Mouse (Mus musculus): ENCODE results near the gene Tnfrsf26.
"Not testable (repeated sequence)": the region's sequence is repeated elsewhere in the genome, so short reads cannot be mapped to it uniquely, and the experiment has no call there.

Gene Tnfrsf26

GRCm38 (mm10) chr7:143628540-143628939 lies at the start of gene Tnfrsf26:
TSS of gene Tnfrsf26 (minus strand) at chr7:143628722.
- CTCF ChIA-PET = interaction anchor here in 3 of 4 experiments (0.6 to 1.2 kb wide), 4 partner anchors 23 to 78 kb away, joined by 3 to 21 read pairs (median 4); no protein-coding TSS in a partner anchor

GRCm38 (mm10) chr7:143666427-143667311 lies 38.1 kb upstream of the Tnfrsf26 start:
- CTCF ChIA-PET = no interaction called here
- POLR2A ChIA-PET = no interaction called here

More at GRCm38 (mm10) chr7:143628540-143628939, at the start of gene Tnfrsf26:
- POLR2A ChIA-PET = interaction anchor here in 3 of 4 experiments (0.7 to 2.0 kb wide), 10 partner anchors 12 to 118 kb away, joined by 3 to 6 read pairs (median 4); partner anchors contain the start of genes Tnfrsf22 (in 3 of the 3) and Nap1l4 (in 2 of the 3)

DNA sequence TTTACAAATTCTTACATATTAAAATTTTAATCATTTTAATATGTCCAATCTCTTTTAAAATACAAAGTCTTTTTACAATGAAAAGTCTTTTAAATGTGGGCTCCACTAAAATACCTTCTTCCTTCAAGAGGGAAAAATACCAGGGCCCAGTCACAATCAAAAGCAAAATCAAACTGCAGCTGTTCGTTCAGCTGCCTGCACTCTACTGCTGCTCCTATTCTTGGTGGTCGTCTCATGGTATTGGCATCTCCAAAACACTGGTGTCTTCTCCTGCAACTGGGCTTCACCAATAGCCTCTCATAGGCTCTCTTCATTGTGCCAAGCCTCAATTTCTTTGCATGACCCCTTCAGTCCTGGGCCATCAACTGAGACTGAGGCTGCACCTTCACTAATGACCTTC lies 34.9 kb upstream of the Tnfrsf26 start:
- POLR2A ChIA-PET = interaction anchor here in 1 of 4 experiments (0.6 kb wide), 1 partner anchor 34 kb away, joined by 3 read pairs; no protein-coding TSS in a partner anchor
- CTCF ChIA-PET = no interaction called here

DNA sequence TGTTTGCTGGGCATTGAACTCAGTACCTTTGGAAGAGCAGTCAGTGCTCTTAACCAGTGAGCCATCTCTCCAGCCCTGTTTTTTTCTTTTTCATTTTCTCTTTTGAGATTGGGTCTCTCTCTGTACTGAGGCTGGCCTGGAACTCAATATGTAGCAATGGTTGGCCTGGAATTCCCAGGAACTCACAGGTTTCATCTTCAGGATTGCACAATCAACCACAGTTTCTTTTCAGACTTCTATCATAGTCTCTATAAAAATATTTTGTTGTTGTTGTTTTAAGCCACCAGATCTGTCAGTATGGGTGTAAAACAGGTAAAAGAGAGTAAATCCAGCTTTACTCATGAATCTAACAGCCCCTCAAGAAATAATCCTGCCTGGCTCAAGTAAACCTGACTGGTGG lies 32.3 kb upstream of the Tnfrsf26 start:
- ChIA-PET POLR2A (interaction anchor here in 3 of 4 experiments (0.6 to 1.4 kb wide), 3 partner anchors 61 to 153 kb away, joined by 3 to 6 read pairs (median 4); partner anchors contain the start of gene Cars (in 1 of the 3)), CTCF (interaction anchor here in 3 of 4 experiments (0.6 to 0.7 kb wide), 5 partner anchors 31 to 657 kb away, joined by 3 to 9 read pairs (median 4); no protein-coding TSS in a partner anchor)

GRCm38 (mm10) chr7:143649769-143650346 lies 21.3 kb upstream of the Tnfrsf26 start:
- CTCF ChIA-PET = interaction anchor here in 3 of 4 experiments (0.6 to 1.2 kb wide), 9 partner anchors 37 to 454 kb away, joined by 3 to 6 read pairs (median 3); partner anchors contain the start of gene Nap1l4 (in 1 of the 3)

GRCm38 (mm10) chr7:143649034-143649768 lies 20.7 kb upstream of the Tnfrsf26 start, which contains the start of gene Tnfrsf22:
TSS of gene Tnfrsf22 (minus strand) at chr7:143649661.
- CTCF ChIA-PET = interaction anchor here in 3 of 4 experiments (0.5 to 1.2 kb wide), 10 partner anchors 37 to 1279 kb away, joined by 3 to 9 read pairs (median 3); partner anchors contain the start of gene Nap1l4 (in 1 of the 3)

More at GRCm38 (mm10) chr7:143649769-143650346, 21.3 kb upstream of the Tnfrsf26 start:
- POLR2A ChIA-PET = interaction anchor here in 3 of 4 experiments (0.6 to 1.7 kb wide), 25 partner anchors 9 to 975 kb away, joined by 3 to 20 read pairs (median 4); partner anchors contain the start of genes Cars (in 3 of the 3), Tnfrsf26 (in 3 of the 3), Nap1l4 (in 2 of the 3) and Tnfrsf23 (in 2 of the 3)

GRCm38 (mm10) chr7:143643949-143644348 lies 15.4 kb upstream of the Tnfrsf26 start:
- POLR2A ChIA-PET, CTCF ChIA-PET: not testable (repeated sequence)

More at GRCm38 (mm10) chr7:143649034-143649768, 20.7 kb upstream of the Tnfrsf26 start, which contains the start of gene Tnfrsf22:
- POLR2A ChIA-PET = interaction anchor here in 3 of 4 experiments (0.6 to 1.7 kb wide), 26 partner anchors 10 to 975 kb away, joined by 3 to 20 read pairs (median 4); partner anchors contain the start of genes Cars (in 3 of the 3), Tnfrsf26 (in 3 of the 3), Nap1l4 (in 2 of the 3) and Tnfrsf23 (in 2 of the 3)

GRCm38 (mm10) chr7:143636674-143637073 lies 8.2 kb upstream of the Tnfrsf26 start:
- POLR2A ChIA-PET = interaction anchor here in 1 of 4 experiments (0.9 kb wide), 1 partner anchor 37 kb away, joined by 4 read pairs; the partner anchor contains the start of gene Cars
- CTCF ChIA-PET = no interaction called here

DNA sequence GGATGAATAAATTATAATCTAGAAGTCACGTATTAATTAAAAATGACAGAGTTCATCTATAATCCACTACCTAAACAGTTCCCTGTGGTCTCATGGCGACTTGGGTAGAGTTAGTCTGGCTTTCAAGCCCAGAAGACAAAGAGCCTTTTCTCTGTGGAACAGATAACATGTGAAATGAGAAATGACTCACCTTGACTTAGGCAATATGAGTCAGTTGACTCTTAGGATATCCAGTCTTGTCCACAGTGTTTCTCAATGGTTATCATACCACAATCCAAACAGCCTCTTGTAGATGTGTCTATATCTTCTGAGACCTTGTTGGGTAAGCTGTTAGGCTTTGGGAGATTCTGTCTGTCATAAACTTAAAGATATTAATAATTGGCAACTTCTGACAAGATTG lies 3.0 kb upstream of the Tnfrsf26 start:
- POLR2A ChIA-PET = interaction anchor here in 1 of 4 experiments (1.2 kb wide), 1 partner anchor 242 kb away, joined by 3 read pairs; no protein-coding TSS in a partner anchor
- CTCF ChIA-PET = interaction anchor here in 1 of 4 experiments (0.6 kb wide), 1 partner anchor 30 kb away, joined by 3 read pairs; no protein-coding TSS in a partner anchor

- ChIA-PET POLR2A (interaction anchor here in 3 of 4 experiments (0.7 to 2.0 kb wide), 3 partner anchors 20 to 119 kb away, joined by 3 to 6 read pairs (median 4); partner anchors contain the start of gene Tnfrsf22 (in 1 of the 3)), CTCF (interaction anchor here in 2 of 4 experiments (0.6 to 1.6 kb wide), 3 partner anchors 135 to 735 kb away, joined by 3 to 4 read pairs (median 3); no protein-coding TSS in a partner anchor)
These were observed 979 bp upstream of the Tnfrsf26 start for GRCm38 (mm10) chr7:143629501-143629900.

- ChIA-PET CTCF (interaction anchor here (0.6 to 1.2 kb wide), 7 partner anchors 11 to 136 kb away, joined by 3 to 21 read pairs (median 3); no protein-coding TSS in a partner anchor), POLR2A (interaction anchor here in 3 of 4 experiments (0.5 to 2.0 kb wide), 10 partner anchors 8 to 78 kb away, joined by 3 to 7 read pairs (median 4); partner anchors contain the start of genes Tnfrsf22 (in 3 of the 3) and Nap1l4 (in 2 of the 3))
These were observed 801 bp downstream of the Tnfrsf26 start for GRCm38 (mm10) chr7:143627555-143628286.

GRCm38 (mm10) chr7:143626178-143626577 lies 2.3 kb downstream of the Tnfrsf26 start:
- ChIA-PET CTCF (interaction anchor here in 1 of 4 experiments (0.9 kb wide), 1 partner anchor 14 kb away, joined by 3 read pairs; no protein-coding TSS in a partner anchor), POLR2A (interaction anchor here in 2 of 4 experiments (1.1 to 1.2 kb wide), 2 partner anchors 26 to 77 kb away, joined by 4 to 5 read pairs; partner anchors contain the start of genes Cars (in 1 of the 2) and Nap1l4 (in 1 of the 2))

DNA sequence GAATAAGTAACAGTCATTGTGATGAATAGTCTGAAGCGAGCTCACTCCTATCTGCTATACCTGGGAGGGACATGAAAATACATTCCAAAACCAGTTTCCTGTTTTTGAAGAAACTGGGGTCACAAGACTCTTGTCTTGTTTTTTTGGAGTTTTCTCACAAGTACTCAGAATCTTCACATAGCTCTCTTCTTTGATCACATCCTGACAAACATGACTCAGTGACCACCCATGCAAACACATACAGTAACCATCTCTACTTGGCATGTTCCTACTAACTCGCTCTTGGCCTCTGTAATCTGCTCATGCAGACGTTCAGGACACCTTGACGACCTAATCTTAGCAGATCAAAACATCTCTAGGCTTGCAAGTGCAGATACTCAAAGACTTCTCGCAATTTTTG lies 3.4 kb downstream of the Tnfrsf26 start:
- POLR2A ChIA-PET = no interaction called here
- CTCF ChIA-PET = interaction anchor here in 1 of 4 experiments (0.7 kb wide), 1 partner anchor 39 kb away, joined by 5 read pairs; no protein-coding TSS in a partner anchor

GRCm38 (mm10) chr7:143624561-143624960 lies 4.0 kb downstream of the Tnfrsf26 start:
- CTCF ChIA-PET = interaction anchor here in 1 of 4 experiments (0.7 kb wide), 1 partner anchor 39 kb away, joined by 5 read pairs; no protein-coding TSS in a partner anchor
- POLR2A ChIA-PET = interaction anchor here in 2 of 4 experiments (0.6 to 0.9 kb wide), 2 partner anchors 27 to 43 kb away, joined by 3 read pairs; no protein-coding TSS in a partner anchor

DNA sequence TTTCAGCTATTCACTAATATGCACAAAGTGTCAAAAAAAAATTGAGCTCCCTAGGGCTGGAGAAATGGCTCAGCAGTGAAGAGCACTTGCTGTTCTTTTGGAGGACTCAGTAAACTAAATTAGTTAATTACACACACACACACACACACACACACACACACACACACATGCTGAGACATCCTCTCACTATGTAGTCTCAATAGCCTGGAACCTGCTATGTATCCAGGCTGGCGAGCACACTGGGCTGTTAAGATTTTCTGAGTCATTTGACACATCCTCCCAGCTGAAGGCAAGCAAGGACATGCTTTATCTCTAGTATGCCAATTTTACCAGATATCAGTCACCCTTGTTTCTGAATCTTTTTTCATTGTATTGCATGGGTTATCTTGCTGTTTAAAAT lies 7.6 kb downstream of the Tnfrsf26 start:
- ChIA-PET POLR2A (interaction anchor here in 1 of 4 experiments (1.2 kb wide), 1 partner anchor 21 kb away, joined by 6 read pairs; the partner anchor contains the start of gene Cars), CTCF (interaction anchor here in 2 of 4 experiments (0.6 to 0.7 kb wide), 2 partner anchors 144 to 635 kb away, joined by 3 to 4 read pairs; no protein-coding TSS in a partner anchor)
